Mouse (Mus musculus): ENCODE results near the gene Chrna5.
A peak's percentile ranks its signal among the peaks of the same experiment; 100 is the strongest.

GRCm38 (mm10) chr9:54950575-54951321, 29.9 kb upstream of the Chrna5 start, which contains the start of the genes Psma4 and AY074887:
- peak; percentile 78 for TF ChIP-seq POLR2AphosphoS2 (IDR thresholded peaks at IDR 0.05; ENCODE audit: insufficient read length, low read depth)
- TF ChIP-seq POLR2A (IDR thresholded peaks at IDR 0.05; ENCODE audit: insufficient read length, low read depth): peak; percentile 74
- peak; percentile 85 for TF ChIP-seq USF1 (IDR thresholded peaks at IDR 0.05; ENCODE audit: low read depth)
- no peak for TF ChIP-seq MAX (IDR thresholded peaks at IDR 0.05; ENCODE audit: low read depth)
- TF ChIP-seq E2F4 (IDR thresholded peaks at IDR 0.05; ENCODE audit: insufficient read depth): no peak
- TF ChIP-seq TCF12 (IDR thresholded peaks at IDR 0.05; ENCODE audit: insufficient read depth, poor library complexity, severe bottlenecking): no peak
- TF ChIP-seq MYOG (IDR thresholded peaks at IDR 0.05; ENCODE audit: control insufficient read depth in 1 of 3, insufficient read depth in 1 of 3, insufficient read length in 2 of 3, low read depth in 2 of 3): no peak
